Mouse (Mus musculus): ENCODE measurements around the gene Fam187a. TPM values are rescaled to one million over a fixed set of nuclear protein-coding genes. Genes with fewer than 3 reads are reported as not detected.

Fam187a gene
- polyA plus RNA-seq, 1 experiment from 2014 or later: 0.09 TPM

DNA sequence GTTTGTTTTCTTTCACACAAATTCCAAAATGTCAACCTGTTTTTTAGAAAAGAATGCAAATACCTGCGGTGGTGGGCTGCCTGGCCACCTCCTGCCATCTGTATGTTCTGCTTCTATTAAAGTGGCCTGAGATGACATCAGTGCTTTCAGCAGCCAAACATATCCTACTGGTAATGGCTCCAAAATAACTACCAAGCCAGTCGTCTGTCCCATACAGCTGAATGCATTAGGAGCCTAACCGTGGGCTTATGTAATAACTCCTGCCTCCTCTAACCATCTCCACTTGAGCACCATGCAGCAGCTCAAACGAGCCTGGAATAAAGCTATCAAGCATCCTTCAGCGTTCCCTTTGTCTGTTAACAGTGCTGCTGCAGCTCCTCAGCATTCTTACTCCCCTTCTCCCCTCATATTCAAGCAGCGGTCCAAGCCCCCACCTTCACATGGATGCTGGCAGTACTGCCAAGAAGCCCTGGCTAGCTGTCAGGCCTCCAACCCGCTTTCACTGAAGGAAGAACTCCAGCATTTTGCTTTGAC lies 10.1 kb upstream of the Fam187a start:
- peaks cover 78% of the 10 kb centered on the region for H3K36me3 ChIP-seq (replicated peaks)
- DNase-seq (ENCODE audit: extremely low spot score, low spot score): no peak
- peaks cover 13% of the 10 kb centered on the region for H3K4me1 ChIP-seq
- H3K9me3 ChIP-seq: no peaks in the 10 kb centered on the region
- 88% methylated on average over 7 of the region's 7 CpGs for WGBS
- H3K27me3 ChIP-seq (ENCODE audit: poor library complexity, severe bottlenecking): no peaks in the 10 kb centered on the region
- H3K4me3 ChIP-seq: no peak overlapping the region
- H3K27ac ChIP-seq: no peak overlapping the region

DNA sequence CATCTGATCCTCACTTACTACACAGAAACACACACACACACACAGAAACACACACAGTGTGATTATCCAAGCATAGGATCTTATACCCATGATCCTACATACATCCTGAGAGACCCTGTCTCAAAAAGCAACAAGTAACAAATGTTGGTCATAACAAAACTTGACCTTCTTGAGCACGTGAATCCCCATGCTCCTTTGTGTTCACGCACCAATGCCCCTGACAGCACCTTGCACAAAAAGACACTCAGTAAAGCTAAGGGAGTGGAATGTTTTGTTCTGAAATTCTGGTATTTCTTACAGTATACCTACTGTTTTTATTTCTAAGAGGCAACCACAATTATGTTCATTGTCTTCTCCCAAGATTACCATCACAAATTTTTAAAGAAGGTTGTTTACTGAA lies 5.4 kb upstream of the Fam187a start:
- no peak overlapping the region for H3K27ac ChIP-seq
- H3K27me3 ChIP-seq (ENCODE audit: poor library complexity, severe bottlenecking): peaks cover 20% of the 10 kb centered on the region
- WGBS: 72% methylated on average over 2 of the region's 2 CpGs
- peaks cover 37% of the 10 kb centered on the region for H3K36me3 ChIP-seq (replicated peaks)
- H3K9me3 ChIP-seq: no peaks in the 10 kb centered on the region
- H3K4me3 ChIP-seq: peak overlapping the region; percentile 84
- DNase-seq (ENCODE audit: extremely low spot score, low spot score): no peak
- peaks cover 27% of the 10 kb centered on the region for H3K4me1 ChIP-seq

GRCm38 (mm10) chr11:102880585-102881313 lies 4.2 kb upstream of the Fam187a start, which contains the start of the genes Eftud2 and Ccdc103:
Gene Eftud2 (minus strand): TSS chr11:102880985.
Gene Ccdc103 (plus strand): TSS chr11:102881204.
- Histone ChIP-seq H3K9me3 (no peaks in the 10 kb centered on the region), H3K4me1 (peaks cover 27% of the 10 kb centered on the region), H3K27me3 (ENCODE audit: poor library complexity, severe bottlenecking) (peaks cover 26% of the 10 kb centered on the region), H3K36me3 (replicated peaks) (peaks cover 25% of the 10 kb centered on the region), H3K4me3 (peak within 1 kb of the TSS; percentile 84), H3K27ac (peak within 1 kb of the TSS; percentile 98)
- peak; percentile 93 for DNase-seq (ENCODE audit: extremely low spot score, low spot score)
- WGBS: under 1% methylated on average over 62 of the region's 62 CpGs

- peak overlapping the region; percentile 98 for H3K27ac ChIP-seq
- H3K4me1 ChIP-seq: peaks cover 27% of the 10 kb centered on the region
- no peak for DNase-seq (ENCODE audit: extremely low spot score, low spot score)
- H3K4me3 ChIP-seq: peak overlapping the region; percentile 84
- peaks cover 17% of the 10 kb centered on the region for H3K36me3 ChIP-seq (replicated peaks)
- peaks cover 26% of the 10 kb centered on the region for H3K27me3 ChIP-seq (ENCODE audit: poor library complexity, severe bottlenecking)
- WGBS: 19% methylated on average over 13 of the region's 13 CpGs
- no peaks in the 10 kb centered on the region for H3K9me3 ChIP-seq
Observed at GRCm38 (mm10) chr11:102881314-102882198, 3.4 kb upstream of the Fam187a start.

DNA sequence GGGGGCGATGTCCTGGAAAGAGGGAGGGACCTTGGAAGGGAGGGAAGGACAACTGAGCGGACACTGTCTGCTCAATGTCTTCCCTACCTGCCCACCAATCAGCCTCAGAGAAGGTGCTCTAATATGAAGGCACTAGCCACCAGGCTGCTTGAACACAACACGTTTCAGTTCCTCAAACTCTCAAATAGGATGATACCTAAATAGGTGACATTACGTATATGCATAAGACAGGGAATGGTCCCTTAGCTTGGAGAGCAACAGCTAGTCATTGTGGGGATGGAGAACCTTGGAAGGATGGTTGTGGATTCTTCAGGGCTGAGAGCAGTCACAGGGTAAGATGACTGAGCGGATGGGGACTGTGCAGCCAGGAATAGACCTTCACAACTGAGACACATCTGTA lies 2.5 kb downstream of the Fam187a start:
- 81% methylated on average over 5 of the region's 5 CpGs for WGBS
- H3K4me3 ChIP-seq: no peak overlapping the region
- H3K27ac ChIP-seq: no peak overlapping the region
- H3K36me3 ChIP-seq (replicated peaks): no peaks in the 10 kb centered on the region
- no peak for DNase-seq (ENCODE audit: extremely low spot score, low spot score)
- no peaks in the 10 kb centered on the region for H3K9me3 ChIP-seq
- peaks cover 8% of the 10 kb centered on the region for H3K4me1 ChIP-seq
- H3K27me3 ChIP-seq (ENCODE audit: poor library complexity, severe bottlenecking): peaks cover 50% of the 10 kb centered on the region

GRCm38 (mm10) chr11:102888135-102888534 lies 3.2 kb downstream of the Fam187a start:
- 68% methylated on average over 3 of the region's 3 CpGs for WGBS
- Histone ChIP-seq H3K27ac (no peak overlapping the region), H3K36me3 (replicated peaks) (no peaks in the 10 kb centered on the region), H3K4me1 (peaks cover 13% of the 10 kb centered on the region), H3K27me3 (ENCODE audit: poor library complexity, severe bottlenecking) (peaks cover 51% of the 10 kb centered on the region), H3K9me3 (no peaks in the 10 kb centered on the region), H3K4me3 (no peak overlapping the region)
- no peak for DNase-seq (ENCODE audit: extremely low spot score, low spot score)

DNA sequence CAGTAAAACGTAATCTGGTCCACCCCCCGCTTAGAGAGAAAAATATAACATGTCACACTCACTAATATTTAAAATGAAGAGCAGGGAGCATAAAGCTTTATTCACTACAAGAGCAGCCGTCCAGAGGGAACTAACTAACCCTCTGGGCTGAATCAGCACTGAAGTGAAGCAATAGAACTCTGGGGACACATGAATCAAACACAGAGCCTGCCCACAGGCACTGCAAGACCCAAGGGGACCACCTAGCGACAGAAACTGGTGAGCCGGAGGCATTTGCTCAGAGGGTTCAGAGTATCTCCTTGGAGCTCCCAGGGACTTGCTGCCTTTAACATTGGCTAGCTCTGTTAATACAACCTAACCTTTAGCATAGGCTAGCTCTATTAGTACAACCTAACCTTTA lies 5.1 kb downstream of the Fam187a start:
- Histone ChIP-seq H3K27me3 (ENCODE audit: poor library complexity, severe bottlenecking) (peaks cover 53% of the 10 kb centered on the region), H3K9me3 (no peaks in the 10 kb centered on the region)
- WGBS: 73% methylated on average over 5 of the region's 5 CpGs

DNA sequence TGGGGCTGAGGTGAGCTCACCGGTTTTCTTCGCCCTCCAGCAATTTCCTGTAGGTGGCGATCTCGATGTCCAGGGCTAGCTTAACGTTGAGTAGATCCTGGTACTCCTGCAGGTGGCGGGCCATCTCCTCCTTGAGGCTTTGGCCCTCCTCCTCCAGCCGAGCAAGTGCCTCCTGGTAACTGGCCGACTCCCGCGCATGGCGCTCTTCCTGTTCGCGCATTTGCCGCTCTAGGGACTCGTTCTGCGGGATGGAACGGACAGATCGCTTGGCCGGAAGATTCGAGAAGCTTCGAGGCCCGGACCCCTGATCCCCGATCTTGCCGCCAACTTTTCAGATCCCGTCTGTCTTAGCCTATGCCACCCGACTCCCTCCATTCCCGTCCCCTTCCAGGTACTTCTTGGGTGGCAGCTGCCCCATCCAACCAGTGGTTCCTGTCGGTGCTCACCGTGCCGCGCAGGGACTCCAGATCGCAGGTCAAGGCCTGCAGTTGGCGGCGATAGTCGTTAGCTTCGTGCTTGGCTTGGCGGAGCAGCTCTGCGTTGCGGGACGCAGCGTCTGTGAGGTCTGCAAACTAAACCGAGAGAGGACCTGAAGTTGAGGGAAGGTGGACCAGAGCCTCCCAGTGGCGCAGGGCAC lies 8.2 kb downstream of the Fam187a start:
- Histone ChIP-seq H3K4me1 (peaks cover 35% of the 10 kb centered on the region), H3K36me3 (replicated peaks) (no peaks in the 10 kb centered on the region), H3K9me3 (no peaks in the 10 kb centered on the region), H3K27ac (peak overlapping the region; percentile 79), H3K27me3 (ENCODE audit: poor library complexity, severe bottlenecking) (peaks cover 69% of the 10 kb centered on the region), H3K4me3 (peak overlapping the region; percentile 49)
- peak; percentile 78 for DNase-seq (ENCODE audit: extremely low spot score, low spot score)
- 2% methylated on average over 43 of the region's 43 CpGs for WGBS

More for the DNA sequence above, 5.1 kb downstream of the Fam187a start:
- Histone ChIP-seq H3K4me3 (no peak overlapping the region), H3K27ac (no peak overlapping the region), H3K36me3 (replicated peaks) (no peaks in the 10 kb centered on the region), H3K4me1 (peaks cover 20% of the 10 kb centered on the region)
- no peak for DNase-seq (ENCODE audit: extremely low spot score, low spot score)

- DNase-seq (ENCODE audit: extremely low spot score, low spot score): no peak
- H3K27me3 ChIP-seq (ENCODE audit: poor library complexity, severe bottlenecking): peaks cover 76% of the 10 kb centered on the region
- peaks cover 33% of the 10 kb centered on the region for H3K4me1 ChIP-seq
- WGBS: 92% methylated on average over 4 of the region's 4 CpGs
- no peaks in the 10 kb centered on the region for H3K36me3 ChIP-seq (replicated peaks)
- no peak overlapping the region for H3K27ac ChIP-seq
- H3K9me3 ChIP-seq: no peaks in the 10 kb centered on the region
- no peak overlapping the region for H3K4me3 ChIP-seq
Observed at GRCm38 (mm10) chr11:102894716-102895115, 9.7 kb downstream of the Fam187a start.

DNA sequence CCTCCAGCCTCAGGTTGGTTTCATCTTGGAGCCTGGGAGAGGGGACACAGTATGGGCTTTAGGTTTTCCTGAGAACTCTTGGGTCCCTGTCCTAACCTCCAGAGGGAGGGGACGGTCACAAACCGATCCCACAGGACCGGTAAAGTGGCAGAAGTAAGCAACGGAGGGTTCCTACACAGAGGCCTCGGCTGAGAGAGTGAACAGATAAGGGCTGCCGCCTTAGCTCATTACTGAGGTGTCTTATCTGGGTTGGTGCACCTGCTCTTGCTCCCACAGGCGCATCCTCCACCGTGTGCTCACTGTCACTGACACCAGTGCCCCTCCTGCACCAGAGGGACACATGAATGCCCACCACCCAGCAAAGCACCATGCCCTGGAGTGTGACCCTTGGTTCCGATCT lies 10.8 kb downstream of the Fam187a start:
- WGBS: 85% methylated on average over 9 of the region's 9 CpGs
- Histone ChIP-seq H3K4me3 (no peak overlapping the region), H3K27ac (0 out of 2 replicates have a peak overlapping the region, but pooled peaks have one; percentile 15), H3K36me3 (replicated peaks) (no peaks in the 10 kb centered on the region), H3K27me3 (ENCODE audit: poor library complexity, severe bottlenecking) (peaks cover 76% of the 10 kb centered on the region), H3K9me3 (no peaks in the 10 kb centered on the region), H3K4me1 (peaks cover 37% of the 10 kb centered on the region)
- no peak for DNase-seq (ENCODE audit: extremely low spot score, low spot score)

- WGBS: 78% methylated on average over 20 of the region's 20 CpGs
- Histone ChIP-seq H3K9me3 (no peaks in the 10 kb centered on the region), H3K27me3 (ENCODE audit: poor library complexity, severe bottlenecking) (peaks cover 72% of the 10 kb centered on the region), H3K36me3 (replicated peaks) (no peaks in the 10 kb centered on the region), H3K4me1 (peaks cover 43% of the 10 kb centered on the region), H3K27ac (peak overlapping the region; percentile 17; the same call in 1 of the 2 replicates), H3K4me3 (no peak overlapping the region)
- DNase-seq (ENCODE audit: extremely low spot score, low spot score): no peak
Observed at GRCm38 (mm10) chr11:102896641-102897040, 11.7 kb downstream of the Fam187a start.

DNA sequence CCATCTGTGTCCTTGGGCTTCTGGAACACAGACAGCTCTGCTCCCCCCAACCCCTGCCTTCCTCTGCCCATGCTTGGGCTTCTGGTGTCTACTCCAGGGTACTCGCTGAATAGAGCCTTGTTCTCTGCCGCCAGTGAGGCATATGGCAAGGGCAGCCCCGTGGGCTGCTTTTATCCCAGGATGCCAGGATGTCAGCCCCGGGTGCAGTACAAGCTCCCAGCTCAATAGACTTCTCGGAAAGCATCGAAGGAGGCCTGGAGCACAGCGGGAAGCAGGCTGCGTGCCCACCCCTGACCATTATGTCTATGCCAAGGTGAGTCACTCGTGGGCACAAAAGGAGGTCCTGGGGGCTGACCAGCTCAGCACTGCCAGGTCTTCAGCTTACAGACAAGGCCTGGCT lies 13.4 kb downstream of the Fam187a start:
- Histone ChIP-seq H3K4me1 (peaks cover 41% of the 10 kb centered on the region), H3K4me3 (no peak overlapping the region), H3K9me3 (no peaks in the 10 kb centered on the region), H3K27me3 (ENCODE audit: poor library complexity, severe bottlenecking) (peaks cover 54% of the 10 kb centered on the region), H3K36me3 (replicated peaks) (no peaks in the 10 kb centered on the region), H3K27ac (0 out of 2 replicates have a peak overlapping the region, but pooled peaks have one; percentile 37)
- DNase-seq (ENCODE audit: extremely low spot score, low spot score): no peak
- 75% methylated on average over 9 of the region's 9 CpGs for WGBS

Data from forebrain, embryonic 10.5 days (tissue).